Mouse (Mus musculus) testis, adult 2 months (tissue): Measurements from ENCODE around the gene Tcea2.

Experiments
- CTCF ChIP-seq: fragments of 200-500 bp; IDR thresholded peaks from 2 replicates; pipeline ENCODE4 v1.5.1; 2012; ENCODE audit warnings: low read depth, mild to moderate bottlenecking, inconsistent platforms, low read length, moderate library complexity; ENCODE audit not compliant: control insufficient read depth, insufficient read depth, insufficient replicate concordance
- POLR2A ChIP-seq: fragments of 200-500 bp; IDR thresholded peaks from 2 replicates; pipeline ENCODE4 v1.6.1; 2012; ENCODE audit warnings: low read depth, mild to moderate bottlenecking, inconsistent platforms, low read length, moderate library complexity; ENCODE audit not compliant: control insufficient read depth

DNA sequence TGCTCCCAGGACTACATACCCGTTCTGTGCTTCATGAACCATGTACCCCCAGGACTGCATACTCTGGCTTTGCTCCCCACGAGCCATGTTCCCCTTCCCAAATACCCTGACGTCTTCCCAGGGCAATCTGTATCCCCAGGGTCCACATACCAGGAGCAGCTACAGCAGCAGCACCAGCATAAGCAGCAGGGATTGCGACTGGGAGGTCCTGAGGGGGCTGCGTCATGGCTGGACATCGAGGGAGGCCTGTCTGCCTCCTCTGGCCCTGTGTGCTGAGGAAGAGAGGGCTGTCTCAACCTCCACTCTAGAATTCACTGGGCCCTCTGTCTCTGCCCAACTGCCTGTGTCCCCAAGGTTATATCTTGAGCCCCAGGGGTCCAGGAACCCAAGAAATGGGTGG, 11.0 kb downstream of the Tcea2 start:
- no peak for TF ChIP-seq CTCF
- no peak for TF ChIP-seq POLR2A
